Mouse (Mus musculus): Measurements from ENCODE around the gene Gm21312. TPM values are rescaled to one million over a fixed set of nuclear protein-coding genes. Genes with fewer than 3 reads are reported as not detected.
"Not testable (repeated sequence)": the region's sequence is repeated elsewhere in the genome, so short reads cannot be mapped to it uniquely, and the experiment has no call there.

Gene Gm21312
- not detected in 2 replicates for polyA plus RNA-seq (2016; fragmentation: Nextera tagmentation; extraction: Ambion mirVana)

DNA sequence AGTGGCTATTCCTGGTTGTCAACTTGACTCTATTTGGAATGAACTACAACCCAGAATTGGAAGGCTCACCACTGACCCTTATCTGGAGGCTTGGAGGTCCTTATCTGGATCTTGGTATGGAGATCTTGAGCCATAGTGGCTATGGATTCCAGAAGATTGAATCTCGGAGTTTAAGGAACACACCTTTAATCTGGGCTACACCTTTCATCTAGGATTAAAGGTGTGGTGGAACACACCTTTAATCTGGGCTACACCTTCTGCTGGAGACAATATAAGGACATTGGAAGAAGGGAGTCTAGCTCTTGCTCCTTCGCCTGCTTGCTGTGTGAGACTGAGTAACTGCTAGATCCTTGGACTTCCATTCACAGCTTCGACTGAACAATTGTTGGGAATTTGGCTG lies at the start of gene Gm21312:
Gm21312 (plus strand) TSS at position 301 of the 400 bp plus-strand sequence.
- not testable (repeated sequence) for ATAC-seq (ENCODE audit: insufficient number of reproducible peaks, insufficient read depth, low FRiP score, low TSS enrichment); H3K4me3 ChIP-seq; H3K27me3 ChIP-seq; H3K4me1 ChIP-seq; H3K36me3 ChIP-seq; H3K4me2 ChIP-seq (replicated peaks); H3K9me3 ChIP-seq; H3K27ac ChIP-seq; H3K9ac ChIP-seq
- no CpG with 5 or more reads among the region's 3 CpGs for WGBS

DNA sequence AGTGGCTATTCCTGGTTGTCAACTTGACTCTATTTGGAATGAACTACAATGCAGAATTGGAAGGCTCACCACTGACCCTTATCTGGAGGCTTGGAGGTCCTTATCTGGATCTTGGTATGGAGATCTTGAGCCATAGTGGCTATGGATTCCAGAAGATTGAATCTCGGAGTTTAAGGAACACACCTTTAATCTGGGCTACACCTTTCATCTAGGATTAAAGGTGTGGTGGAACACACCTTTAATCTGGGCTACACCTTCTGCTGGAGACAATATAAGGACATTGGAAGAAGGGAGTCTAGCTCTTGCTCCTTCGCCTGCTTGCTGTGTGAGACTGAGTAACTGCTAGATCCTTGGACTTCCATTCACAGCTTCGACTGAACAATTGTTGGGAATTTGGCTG lies 34.1 kb upstream of the Gm21312 start, which contains the start of gene Gm21293:
Gm21293 (plus strand) TSS at position 301 of the 400 bp plus-strand sequence.
- not testable (repeated sequence) for H3K9ac ChIP-seq; H3K9me3 ChIP-seq; H3K36me3 ChIP-seq; H3K4me2 ChIP-seq (replicated peaks); H3K27me3 ChIP-seq; ATAC-seq (ENCODE audit: insufficient number of reproducible peaks, insufficient read depth, low FRiP score, low TSS enrichment); H3K4me3 ChIP-seq; H3K27ac ChIP-seq; H3K4me1 ChIP-seq
- WGBS = no CpG with 5 or more reads among the region's 3 CpGs

DNA sequence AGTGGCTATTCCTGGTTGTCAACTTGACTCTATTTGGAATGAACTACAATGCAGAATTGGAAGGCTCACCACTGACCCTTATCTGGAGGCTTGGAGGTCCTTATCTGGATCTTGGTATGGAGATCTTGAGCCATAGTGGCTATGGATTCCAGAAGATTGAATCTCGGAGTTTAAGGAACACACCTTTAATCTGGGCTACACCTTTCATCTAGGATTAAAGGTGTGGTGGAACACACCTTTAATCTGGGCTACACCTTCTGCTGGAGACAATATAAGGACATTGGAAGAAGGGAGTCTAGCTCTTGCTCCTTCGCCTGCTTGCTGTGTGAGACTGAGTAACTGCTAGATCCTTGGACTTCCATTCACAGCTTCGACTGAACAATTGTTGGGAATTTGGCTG lies 25.6 kb upstream of the Gm21312 start, which contains the start of gene Gm6763:
Gm6763 (plus strand) TSS at position 301 of the 400 bp plus-strand sequence.
- not testable (repeated sequence) for ATAC-seq (ENCODE audit: insufficient number of reproducible peaks, insufficient read depth, low FRiP score, low TSS enrichment)

DNA sequence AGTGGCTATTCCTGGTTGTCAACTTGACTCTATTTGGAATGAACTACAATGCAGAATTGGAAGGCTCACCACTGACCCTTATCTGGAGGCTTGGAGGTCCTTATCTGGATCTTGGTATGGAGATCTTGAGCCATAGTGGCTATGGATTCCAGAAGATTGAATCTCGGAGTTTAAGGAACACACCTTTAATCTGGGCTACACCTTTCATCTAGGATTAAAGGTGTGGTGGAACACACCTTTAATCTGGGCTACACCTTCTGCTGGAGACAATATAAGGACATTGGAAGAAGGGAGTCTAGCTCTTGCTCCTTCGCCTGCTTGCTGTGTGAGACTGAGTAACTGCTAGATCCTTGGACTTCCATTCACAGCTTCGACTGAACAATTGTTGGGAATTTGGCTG lies 17.1 kb upstream of the Gm21312 start, which contains the start of gene Gm8764:
Gm8764 (plus strand) TSS at position 301 of the 400 bp plus-strand sequence.
- H3K9me3 ChIP-seq; H3K36me3 ChIP-seq; H3K4me2 ChIP-seq (replicated peaks); ATAC-seq (ENCODE audit: insufficient number of reproducible peaks, insufficient read depth, low FRiP score, low TSS enrichment); H3K27ac ChIP-seq; H3K27me3 ChIP-seq; H3K9ac ChIP-seq; H3K4me3 ChIP-seq; H3K4me1 ChIP-seq: not testable (repeated sequence)
- no CpG with 5 or more reads among the region's 3 CpGs for WGBS

More for the DNA sequence above, 25.6 kb upstream of the Gm21312 start, which contains the start of gene Gm6763:
- not testable (repeated sequence) for H3K27ac ChIP-seq; H3K9ac ChIP-seq; H3K36me3 ChIP-seq; H3K4me2 ChIP-seq (replicated peaks); H3K9me3 ChIP-seq; H3K27me3 ChIP-seq; H3K4me1 ChIP-seq; H3K4me3 ChIP-seq
- whole genome bisulfite sequencing = no CpG with 5 or more reads among the region's 3 CpGs

DNA sequence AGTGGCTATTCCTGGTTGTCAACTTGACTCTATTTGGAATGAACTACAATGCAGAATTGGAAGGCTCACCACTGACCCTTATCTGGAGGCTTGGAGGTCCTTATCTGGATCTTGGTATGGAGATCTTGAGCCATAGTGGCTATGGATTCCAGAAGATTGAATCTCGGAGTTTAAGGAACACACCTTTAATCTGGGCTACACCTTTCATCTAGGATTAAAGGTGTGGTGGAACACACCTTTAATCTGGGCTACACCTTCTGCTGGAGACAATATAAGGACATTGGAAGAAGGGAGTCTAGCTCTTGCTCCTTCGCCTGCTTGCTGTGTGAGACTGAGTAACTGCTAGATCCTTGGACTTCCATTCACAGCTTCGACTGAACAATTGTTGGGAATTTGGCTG lies 8.6 kb upstream of the Gm21312 start, which contains the start of gene Gm21304:
Gm21304 (plus strand) TSS at position 301 of the 400 bp plus-strand sequence.
- not testable (repeated sequence) for H3K36me3 ChIP-seq; H3K9ac ChIP-seq; H3K4me3 ChIP-seq; ATAC-seq (ENCODE audit: insufficient number of reproducible peaks, insufficient read depth, low FRiP score, low TSS enrichment); H3K4me1 ChIP-seq; H3K4me2 ChIP-seq (replicated peaks); H3K27ac ChIP-seq; H3K27me3 ChIP-seq; H3K9me3 ChIP-seq
- no CpG with 5 or more reads among the region's 3 CpGs for WGBS

DNA sequence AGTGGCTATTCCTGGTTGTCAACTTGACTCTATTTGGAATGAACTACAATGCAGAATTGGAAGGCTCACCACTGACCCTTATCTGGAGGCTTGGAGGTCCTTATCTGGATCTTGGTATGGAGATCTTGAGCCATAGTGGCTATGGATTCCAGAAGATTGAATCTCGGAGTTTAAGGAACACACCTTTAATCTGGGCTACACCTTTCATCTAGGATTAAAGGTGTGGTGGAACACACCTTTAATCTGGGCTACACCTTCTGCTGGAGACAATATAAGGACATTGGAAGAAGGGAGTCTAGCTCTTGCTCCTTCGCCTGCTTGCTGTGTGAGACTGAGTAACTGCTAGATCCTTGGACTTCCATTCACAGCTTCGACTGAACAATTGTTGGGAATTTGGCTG lies 8.4 kb downstream of the Gm21312 start, which contains the start of gene Gm20765:
Gm20765 (plus strand) TSS at position 301 of the 400 bp plus-strand sequence.
- H3K27me3 ChIP-seq; ATAC-seq (ENCODE audit: insufficient number of reproducible peaks, insufficient read depth, low FRiP score, low TSS enrichment); H3K4me3 ChIP-seq; H3K36me3 ChIP-seq; H3K4me2 ChIP-seq (replicated peaks); H3K27ac ChIP-seq; H3K9ac ChIP-seq; H3K9me3 ChIP-seq; H3K4me1 ChIP-seq: not testable (repeated sequence)
- WGBS = no CpG with 5 or more reads among the region's 3 CpGs

DNA sequence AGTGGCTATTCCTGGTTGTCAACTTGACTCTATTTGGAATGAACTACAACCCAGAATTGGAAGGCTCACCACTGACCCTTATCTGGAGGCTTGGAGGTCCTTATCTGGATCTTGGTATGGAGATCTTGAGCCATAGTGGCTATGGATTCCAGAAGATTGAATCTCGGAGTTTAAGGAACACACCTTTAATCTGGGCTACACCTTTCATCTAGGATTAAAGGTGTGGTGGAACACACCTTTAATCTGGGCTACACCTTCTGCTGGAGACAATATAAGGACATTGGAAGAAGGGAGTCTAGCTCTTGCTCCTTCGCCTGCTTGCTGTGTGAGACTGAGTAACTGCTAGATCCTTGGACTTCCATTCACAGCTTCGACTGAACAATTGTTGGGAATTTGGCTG lies 16.9 kb downstream of the Gm21312 start, which contains the start of gene Gm4340:
Gm4340 (plus strand) TSS at position 301 of the 400 bp plus-strand sequence.
- H3K27me3 ChIP-seq; H3K4me1 ChIP-seq; H3K9me3 ChIP-seq; H3K36me3 ChIP-seq; H3K9ac ChIP-seq; H3K4me2 ChIP-seq (replicated peaks); ATAC-seq (ENCODE audit: insufficient number of reproducible peaks, insufficient read depth, low FRiP score, low TSS enrichment); H3K4me3 ChIP-seq; H3K27ac ChIP-seq: not testable (repeated sequence)
- WGBS = no CpG with 5 or more reads among the region's 3 CpGs

DNA sequence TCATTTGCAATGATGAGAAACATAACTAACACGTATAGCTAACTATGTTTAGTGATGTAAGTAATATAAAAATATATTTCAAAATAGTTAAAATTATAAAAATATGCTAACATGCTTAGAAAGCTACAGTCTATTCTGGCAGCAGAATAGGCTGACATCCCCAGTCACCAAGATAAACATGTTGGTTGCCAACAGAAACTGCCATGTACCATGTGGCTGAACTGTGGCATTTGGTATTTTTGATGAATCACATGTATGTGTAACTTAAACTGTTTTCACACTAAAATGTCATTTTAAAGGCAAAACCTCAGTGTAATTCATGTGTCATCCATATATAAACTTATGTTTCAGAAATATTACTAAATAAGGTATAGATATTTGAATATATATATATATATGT lies 32.8 kb downstream of the Gm21312 start:
- Histone ChIP-seq H3K9ac (no peak overlapping the region), H3K27me3 (no peaks in the 10 kb centered on the region), H3K4me3 (no peak overlapping the region), H3K36me3 (no peaks in the 10 kb centered on the region), H3K4me2 (replicated peaks) (no peak overlapping the region), H3K27ac (no peak overlapping the region), H3K9me3 (no peaks in the 10 kb centered on the region), H3K4me1 (no peaks in the 10 kb centered on the region)
- 82% methylated on average over 1 of the region's 1 CpGs for WGBS
- ATAC-seq (ENCODE audit: insufficient number of reproducible peaks, insufficient read depth, low FRiP score, low TSS enrichment) = no peak

DNA sequence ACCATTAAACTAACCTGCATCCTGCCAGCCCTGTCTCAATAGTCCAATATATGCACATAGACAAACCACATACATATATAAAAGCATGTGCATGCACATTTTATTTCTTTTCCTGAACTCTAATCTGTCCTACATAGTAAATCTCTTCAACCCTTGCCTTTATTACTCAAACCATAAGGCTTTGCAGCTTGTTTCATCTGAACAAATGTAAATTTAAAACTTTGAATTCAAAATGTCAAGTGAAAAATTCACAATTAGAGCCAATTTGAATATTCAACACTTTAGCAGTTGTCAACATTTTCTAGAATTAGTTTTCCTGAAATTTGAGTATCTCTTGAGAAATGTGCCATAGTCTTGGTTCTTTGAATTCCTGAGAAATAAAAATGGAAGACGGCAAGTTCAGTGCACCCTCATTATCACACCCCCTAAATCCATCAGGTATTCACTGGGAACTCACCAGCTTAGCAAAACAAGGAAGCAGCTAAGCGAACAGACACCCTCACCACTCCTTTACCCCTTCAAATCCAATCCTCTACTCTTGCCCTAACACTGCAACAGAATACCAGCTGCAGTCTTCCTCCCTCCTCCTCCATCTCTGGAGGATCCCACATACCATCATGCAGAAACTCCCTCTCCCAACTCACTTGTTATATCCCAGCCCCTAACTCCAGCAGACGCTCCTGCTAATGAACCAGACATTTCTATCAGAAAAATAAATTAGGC lies 33.6 kb downstream of the Gm21312 start:
- 70% methylated on average over 3 of the region's 3 CpGs for WGBS
- Histone ChIP-seq H3K9ac (no peak overlapping the region), H3K4me1 (no peaks in the 10 kb centered on the region), H3K9me3 (no peaks in the 10 kb centered on the region), H3K4me2 (replicated peaks) (no peak overlapping the region), H3K27me3 (no peaks in the 10 kb centered on the region), H3K36me3 (no peaks in the 10 kb centered on the region), H3K4me3 (no peak overlapping the region), H3K27ac (no peak overlapping the region)
- ATAC-seq (ENCODE audit: insufficient number of reproducible peaks, insufficient read depth, low FRiP score, low TSS enrichment) = no peak

DNA sequence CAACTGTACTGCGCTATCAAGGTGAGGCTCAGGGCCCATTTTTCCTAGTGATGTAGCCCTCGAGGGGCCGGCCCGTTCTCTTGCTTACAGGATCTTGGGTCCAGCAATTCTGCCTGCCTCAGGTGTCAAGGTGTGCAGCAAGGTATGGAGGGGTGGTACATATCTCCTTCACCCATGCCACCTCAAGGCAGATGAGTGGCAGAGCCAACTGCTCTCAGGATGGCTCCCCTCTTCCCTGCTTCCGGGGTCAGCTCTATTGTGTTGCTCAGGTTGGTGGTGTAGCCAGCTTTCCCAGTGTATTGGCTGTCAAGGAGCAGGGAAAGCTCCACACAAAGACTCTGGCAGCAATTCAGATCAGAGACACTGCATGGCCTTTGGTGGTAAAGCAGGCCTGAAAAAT lies 37.7 kb downstream of the Gm21312 start:
- ATAC-seq (ENCODE audit: insufficient number of reproducible peaks, insufficient read depth, low FRiP score, low TSS enrichment) = no peak
- H3K9ac ChIP-seq = no peak overlapping the region
- no peak overlapping the region for H3K4me2 ChIP-seq (replicated peaks)
- H3K9me3 ChIP-seq = no peaks in the 10 kb centered on the region
- WGBS = 91% methylated on average over 5 of the region's 5 CpGs
- no peak overlapping the region for H3K27ac ChIP-seq
- no peak overlapping the region for H3K4me3 ChIP-seq
- H3K27me3 ChIP-seq = no peaks in the 10 kb centered on the region
- no peaks in the 10 kb centered on the region for H3K4me1 ChIP-seq
- H3K36me3 ChIP-seq = no peaks in the 10 kb centered on the region

DNA sequence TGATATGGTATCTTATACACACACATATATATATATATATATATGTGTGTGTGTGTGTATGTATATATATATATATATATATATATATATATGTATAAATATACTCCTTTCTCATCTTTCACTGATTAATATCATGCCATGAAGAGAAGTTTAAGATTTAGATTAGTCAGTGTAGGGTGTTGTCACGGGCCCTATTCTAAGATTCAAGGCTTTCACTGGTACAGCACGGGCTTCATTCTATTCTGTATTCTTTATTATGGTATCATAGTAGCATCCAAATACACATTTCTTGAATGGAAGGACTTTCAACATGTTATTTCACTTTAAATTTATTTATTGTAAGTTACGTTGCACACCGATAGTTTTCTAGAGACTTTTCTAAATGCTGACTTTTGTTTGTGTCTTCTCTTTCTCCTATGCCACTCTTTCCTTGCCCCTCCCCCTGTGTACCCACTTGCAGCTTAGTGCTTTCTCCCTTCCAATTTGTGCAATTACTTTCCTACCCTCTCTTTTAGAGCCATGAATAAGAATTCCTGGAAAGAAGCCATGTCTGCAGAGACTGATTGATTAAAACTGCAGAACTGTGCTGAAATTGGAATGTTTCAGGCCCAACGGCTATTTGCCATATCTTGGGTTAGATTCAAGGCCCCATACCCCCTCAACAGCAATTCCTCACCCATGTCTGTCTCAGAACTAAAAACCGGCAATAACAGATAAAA lies 43.6 kb downstream of the Gm21312 start:
- Histone ChIP-seq H3K9ac (no peak overlapping the region), H3K9me3 (no peaks in the 10 kb centered on the region), H3K27me3 (no peaks in the 10 kb centered on the region), H3K4me2 (replicated peaks) (no peak overlapping the region), H3K36me3 (no peaks in the 10 kb centered on the region), H3K4me3 (no peak overlapping the region), H3K27ac (no peak overlapping the region), H3K4me1 (no peaks in the 10 kb centered on the region)
- 85% methylated on average over 6 of the region's 6 CpGs for WGBS
- ATAC-seq (ENCODE audit: insufficient number of reproducible peaks, insufficient read depth, low FRiP score, low TSS enrichment) = no peak
